Mouse (Mus musculus) A20 (cell line): ENCODE measurements around the gene Bmp6.

Experiments used
- DNase-seq: peaks from one replicate; pipeline ENCODE4 v3.0.0-alpha.2; 2011; ENCODE audit warnings: low read depth, low spot score

The Bmp6 gene

GRCm38 (mm10) chr13:38353420-38354255 lies 8.7 kb downstream of the Bmp6 start:
- DNase-seq = no peak

- DNase-seq = no peak
Measured at GRCm38 (mm10) chr13:38354284-38354683, 9.4 kb downstream of the Bmp6 start.

GRCm38 (mm10) chr13:38359045-38359444 lies 14.1 kb downstream of the Bmp6 start:
- DNase-seq = no peak

- no peak for DNase-seq
Measured at GRCm38 (mm10) chr13:38362751-38363150, 17.8 kb downstream of the Bmp6 start.

GRCm38 (mm10) chr13:38363869-38364268 lies 19.0 kb downstream of the Bmp6 start:
- DNase-seq = no peak

- no peak for DNase-seq
Measured at GRCm38 (mm10) chr13:38369624-38370023, 24.7 kb downstream of the Bmp6 start.

GRCm38 (mm10) chr13:38376071-38376470 lies 31.2 kb downstream of the Bmp6 start:
- no peak for DNase-seq

- DNase-seq = no peak
Measured at GRCm38 (mm10) chr13:38377355-38377754, 32.4 kb downstream of the Bmp6 start.

GRCm38 (mm10) chr13:38379806-38380205 lies 34.9 kb downstream of the Bmp6 start:
- no peak for DNase-seq

GRCm38 (mm10) chr13:38386035-38386559 lies 41.2 kb downstream of the Bmp6 start:
- no peak for DNase-seq

GRCm38 (mm10) chr13:38387453-38388040 lies 42.6 kb downstream of the Bmp6 start:
- DNase-seq = no peak

GRCm38 (mm10) chr13:38393444-38393843 lies 48.5 kb downstream of the Bmp6 start:
- no peak for DNase-seq

GRCm38 (mm10) chr13:38395026-38395425 lies 50.1 kb downstream of the Bmp6 start:
- DNase-seq = no peak

- DNase-seq = no peak
Measured at GRCm38 (mm10) chr13:38397007-38397545, 52.2 kb downstream of the Bmp6 start.

GRCm38 (mm10) chr13:38398658-38399057 lies 53.8 kb downstream of the Bmp6 start:
- no peak for DNase-seq

- DNase-seq = no peak
Measured at GRCm38 (mm10) chr13:38400662-38401061, 55.8 kb downstream of the Bmp6 start.

GRCm38 (mm10) chr13:38407611-38408315 lies 62.9 kb downstream of the Bmp6 start:
- no peak for DNase-seq

- DNase-seq = no peak
Measured at GRCm38 (mm10) chr13:38408636-38409035, 63.7 kb downstream of the Bmp6 start.

- DNase-seq = no peak
Measured at GRCm38 (mm10) chr13:38410322-38410865, 65.5 kb downstream of the Bmp6 start.

GRCm38 (mm10) chr13:38419781-38420180 lies 74.9 kb downstream of the Bmp6 start:
- no peak for DNase-seq

- no peak for DNase-seq
Measured at GRCm38 (mm10) chr13:38422491-38422890, 77.6 kb downstream of the Bmp6 start.

- no peak for DNase-seq
Measured at GRCm38 (mm10) chr13:38425294-38425693, 80.4 kb downstream of the Bmp6 start.
